Mouse (Mus musculus) urinary bladder, postnatal 10 days (tissue): ENCODE data around the gene Vps13d.
"Not testable (repeated sequence)": the region's sequence is repeated elsewhere in the genome, so short reads cannot be mapped to it uniquely, and the experiment has no call there.

Experiments
- DNase-seq: peaks from one replicate; pipeline ENCODE4 v3.0.0; 2022; ENCODE audit warnings: low spot score

Vps13d gene

DNA sequence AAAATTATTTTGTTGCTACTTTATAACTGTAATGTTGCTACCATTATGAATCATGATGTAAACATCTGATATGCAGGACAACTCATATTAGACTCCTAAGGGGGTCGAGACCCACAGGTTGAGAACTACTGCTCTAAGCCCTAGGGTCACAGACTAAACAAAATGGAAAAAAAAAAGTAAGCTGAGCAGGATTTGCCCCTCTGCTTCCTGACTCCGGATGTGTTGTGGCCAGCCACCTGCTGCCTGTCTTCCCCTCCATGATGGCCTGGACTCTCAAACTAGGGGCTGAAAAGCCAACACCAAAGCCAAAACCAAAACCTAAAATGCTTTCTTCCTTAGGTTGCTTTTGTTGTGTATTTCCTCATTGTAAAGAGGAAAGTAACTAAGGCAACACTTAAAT lies 16.3 kb upstream of the Vps13d start:
- DNase-seq = no peak

DNA sequence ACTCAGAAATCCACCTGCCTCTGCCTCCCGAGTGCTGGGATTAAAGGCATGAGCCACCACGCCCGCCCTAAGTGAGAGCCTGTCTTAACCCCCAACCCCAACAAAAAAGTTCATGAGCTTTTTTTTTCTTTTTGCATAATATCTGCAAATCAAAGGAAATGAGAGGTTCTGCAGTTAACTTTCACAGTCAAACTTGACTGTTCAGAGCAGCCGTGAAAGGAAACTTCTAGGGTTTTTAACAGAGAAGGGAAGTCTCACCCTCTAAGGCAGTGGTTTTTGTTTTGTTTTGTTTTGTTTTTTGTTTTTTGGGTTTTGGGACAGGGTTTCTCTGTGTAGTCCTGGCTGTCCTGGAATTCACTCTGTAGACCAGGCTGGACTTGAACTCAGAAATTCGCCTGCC lies 15.8 kb upstream of the Vps13d start:
- DNase-seq = no peak

DNA sequence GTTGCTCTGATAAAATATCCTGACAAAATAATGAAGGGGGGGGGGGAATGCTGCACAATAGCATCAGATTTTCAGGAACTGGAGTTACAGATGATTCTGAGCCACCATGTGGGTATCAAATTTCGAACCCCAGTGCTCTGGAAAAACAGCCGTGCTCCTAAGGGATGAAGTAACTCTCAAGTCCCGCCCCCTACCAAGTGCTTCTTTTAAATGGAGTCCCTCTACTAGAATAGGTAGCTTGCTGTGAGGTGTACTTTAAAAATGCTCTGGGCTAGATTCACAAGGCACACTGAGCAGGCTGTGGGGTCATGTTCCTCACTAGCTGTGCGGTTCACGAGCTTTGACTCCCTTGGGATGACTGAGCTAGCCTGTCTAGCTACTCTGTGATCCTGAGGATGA lies 14.9 kb upstream of the Vps13d start:
- no peak for DNase-seq

DNA sequence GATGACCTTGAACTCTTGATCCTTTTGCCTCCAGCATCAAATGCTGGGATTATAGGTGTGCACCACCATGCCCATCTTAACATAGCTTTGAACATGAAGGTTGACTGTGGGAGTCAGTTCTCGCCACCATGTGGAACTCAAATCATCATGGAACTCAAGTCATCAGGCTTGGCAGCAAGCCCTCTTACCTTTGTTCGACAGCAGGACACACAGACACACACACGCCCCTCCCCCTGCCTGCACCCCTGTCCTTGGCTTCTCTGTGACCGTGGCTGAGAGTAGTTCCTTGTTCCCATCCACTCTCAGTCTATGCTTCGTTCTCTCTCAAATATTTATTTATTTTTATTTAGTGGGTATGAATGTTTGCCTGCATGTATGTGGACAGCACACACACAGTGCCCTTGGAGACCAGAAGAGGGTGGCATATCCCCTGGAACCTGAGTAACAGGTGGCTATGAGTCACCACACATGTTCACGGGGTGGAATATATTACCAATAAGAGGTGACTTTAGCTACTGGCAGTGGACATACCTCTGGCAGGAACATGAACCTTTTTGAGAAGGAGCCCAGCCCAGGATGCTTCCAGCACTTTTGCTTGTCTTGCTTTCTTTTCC lies 14.4 kb upstream of the Vps13d start:
- DNase-seq = no peak

DNA sequence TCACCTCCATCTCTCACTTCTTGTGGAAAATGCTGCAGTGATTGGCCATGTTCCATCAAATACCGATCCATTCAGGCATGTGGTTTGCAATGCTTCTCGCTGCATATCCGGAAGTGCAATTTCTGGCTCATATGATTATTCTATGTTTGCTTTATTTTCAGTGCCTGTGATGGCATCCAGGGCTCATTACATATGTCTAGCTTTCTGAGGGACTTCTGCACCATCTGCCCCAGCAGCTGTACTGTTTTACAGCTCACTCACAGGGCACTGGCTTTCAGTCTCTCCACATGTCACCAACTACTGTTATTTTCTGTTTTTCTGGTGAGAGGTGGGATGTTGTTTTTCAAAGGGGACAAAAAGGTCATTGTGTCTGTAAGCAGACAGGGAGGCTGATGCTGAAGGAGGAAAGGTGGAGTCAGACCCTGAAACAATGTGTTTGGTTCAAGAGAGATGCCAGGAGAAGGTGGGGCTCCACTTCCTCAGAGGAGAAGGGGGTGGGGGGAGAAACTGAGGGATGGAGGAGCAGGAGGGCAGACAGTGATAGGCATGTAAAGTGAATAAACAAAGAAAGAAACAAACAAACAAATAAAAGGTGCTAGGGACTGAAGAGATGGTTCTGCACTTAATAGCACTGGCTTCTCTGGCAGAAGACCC lies 13.0 kb upstream of the Vps13d start:
- DNase-seq = no peak

DNA sequence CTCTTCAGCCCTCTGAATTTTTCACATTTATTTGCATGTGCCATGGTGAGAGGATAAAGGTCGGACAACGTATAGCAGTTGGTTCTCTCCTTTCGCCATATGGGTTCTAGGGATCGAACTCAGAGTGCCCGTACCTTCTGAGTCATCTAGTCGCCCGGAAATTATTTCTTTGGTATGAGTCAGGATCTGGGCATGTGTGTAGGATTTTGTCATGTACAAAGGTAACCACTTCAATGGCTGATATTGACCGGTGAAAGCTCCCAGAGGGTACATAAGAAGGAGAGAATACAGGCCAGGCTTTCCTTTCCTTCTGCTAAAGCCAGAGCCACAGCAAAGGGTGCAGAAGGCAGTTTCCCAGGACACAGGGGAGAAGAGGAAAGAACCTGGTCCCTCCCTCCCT lies 10.0 kb upstream of the Vps13d start:
- DNase-seq = no peak

DNA sequence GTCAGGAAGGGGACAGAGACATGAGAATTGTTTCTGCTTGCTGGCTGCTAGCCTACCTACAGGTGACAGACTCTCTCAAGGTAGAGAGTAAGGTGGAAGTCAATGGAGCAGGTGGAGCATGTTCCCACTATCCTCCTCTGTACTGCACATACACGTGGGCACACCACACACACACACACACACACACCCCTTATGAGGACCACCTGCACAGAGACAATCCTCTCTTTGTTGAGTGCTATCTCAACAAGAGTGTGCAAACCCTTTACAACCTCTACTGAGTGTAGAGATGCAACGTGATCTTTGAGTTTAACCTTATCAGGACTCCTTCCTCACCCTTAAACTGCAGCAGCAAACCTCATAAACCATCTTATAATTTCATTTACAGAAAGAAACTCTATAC lies 8.5 kb upstream of the Vps13d start:
- DNase-seq = no peak

DNA sequence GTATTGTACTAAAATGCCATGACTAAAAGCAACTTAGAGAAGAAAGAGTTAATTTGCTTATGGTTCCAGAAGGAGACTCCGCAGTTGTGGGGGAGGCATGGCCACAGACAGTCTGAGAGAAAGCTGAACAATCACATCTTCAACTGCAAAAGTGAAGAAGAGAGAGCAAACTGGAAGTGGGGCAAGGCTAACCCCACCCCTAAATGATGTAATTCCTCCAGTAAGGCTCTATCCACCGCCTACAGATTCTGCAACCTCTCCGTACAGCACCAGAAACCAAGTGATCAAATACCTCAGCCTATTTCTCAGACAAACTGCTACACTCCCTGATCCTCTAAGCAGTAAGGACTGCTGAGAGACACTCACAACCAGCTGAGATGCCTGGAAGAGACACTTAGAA lies 6.6 kb upstream of the Vps13d start:
- no peak for DNase-seq

DNA sequence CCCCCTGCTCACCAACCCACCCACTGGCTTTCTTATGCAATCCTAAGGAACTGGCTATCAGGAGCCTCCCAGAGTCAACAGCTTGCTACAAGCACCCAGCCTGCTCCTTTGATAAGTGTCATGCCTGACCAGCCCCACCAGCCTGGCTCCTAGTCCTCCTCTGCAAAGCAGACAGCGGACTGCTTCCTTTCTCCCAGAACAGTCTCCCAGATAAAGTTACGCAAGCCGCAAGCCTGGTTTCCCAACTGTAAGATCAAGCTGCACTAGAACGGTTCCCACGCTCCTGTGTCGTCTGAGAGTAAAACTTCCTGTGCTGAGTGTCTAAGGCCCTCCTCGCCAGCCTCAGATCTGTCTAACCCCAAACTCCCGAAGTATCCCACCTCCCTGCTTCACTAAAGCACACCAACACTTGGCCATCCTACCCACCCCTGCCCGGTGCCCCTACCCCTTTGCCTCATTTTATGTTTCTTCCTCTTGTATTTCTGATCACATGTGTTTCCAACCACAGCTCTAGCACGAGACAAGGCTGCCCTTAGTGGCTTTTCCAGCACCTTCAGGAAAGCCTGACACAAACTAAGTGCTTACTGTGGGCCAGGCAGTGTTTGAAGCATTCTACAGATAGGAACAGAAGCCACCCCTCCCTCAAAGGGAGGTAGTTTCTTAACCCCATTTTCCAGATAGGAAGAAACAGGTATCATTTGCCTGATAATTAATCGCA lies 5.3 kb upstream of the Vps13d start:
- no peak for DNase-seq

DNA sequence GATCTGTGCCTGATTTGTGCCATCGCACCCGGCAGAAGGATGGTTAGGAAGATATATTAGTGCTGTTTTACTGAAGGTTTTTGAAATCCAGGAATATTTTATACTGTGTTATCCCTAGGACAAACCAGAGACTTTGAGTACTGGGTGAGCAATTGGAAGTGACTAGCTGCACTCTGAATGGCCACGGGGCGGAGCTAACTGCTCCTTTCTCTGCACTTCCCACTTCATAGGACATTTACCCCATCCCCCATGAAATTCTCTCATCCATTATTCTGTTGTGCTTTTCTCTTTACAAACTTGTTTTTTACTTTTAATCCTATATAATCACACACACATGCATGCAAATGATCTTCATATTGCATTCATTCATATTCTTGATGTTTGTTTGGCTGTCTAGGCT lies 1.8 kb upstream of the Vps13d start:
- DNase-seq = no peak

DNA sequence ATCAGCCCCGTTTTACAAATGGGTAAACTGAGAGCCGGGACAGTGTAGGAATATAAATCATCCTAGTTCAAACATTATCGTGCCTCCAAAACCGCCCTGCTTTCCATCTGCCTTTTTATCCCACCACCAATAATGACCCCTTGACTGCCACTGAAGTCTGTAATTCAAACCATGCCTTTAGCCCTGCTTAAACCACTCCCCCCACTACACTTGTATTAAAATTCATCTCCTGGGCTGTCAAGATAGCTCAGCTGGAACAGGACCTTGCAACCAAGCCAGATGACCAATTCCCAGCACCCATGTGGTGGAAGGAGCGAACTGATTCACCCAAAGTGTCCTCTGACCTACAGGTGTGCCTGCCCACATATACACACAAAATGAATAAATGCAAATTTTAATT lies 367 bp upstream of the Vps13d start:
- DNase-seq = no peak

DNA sequence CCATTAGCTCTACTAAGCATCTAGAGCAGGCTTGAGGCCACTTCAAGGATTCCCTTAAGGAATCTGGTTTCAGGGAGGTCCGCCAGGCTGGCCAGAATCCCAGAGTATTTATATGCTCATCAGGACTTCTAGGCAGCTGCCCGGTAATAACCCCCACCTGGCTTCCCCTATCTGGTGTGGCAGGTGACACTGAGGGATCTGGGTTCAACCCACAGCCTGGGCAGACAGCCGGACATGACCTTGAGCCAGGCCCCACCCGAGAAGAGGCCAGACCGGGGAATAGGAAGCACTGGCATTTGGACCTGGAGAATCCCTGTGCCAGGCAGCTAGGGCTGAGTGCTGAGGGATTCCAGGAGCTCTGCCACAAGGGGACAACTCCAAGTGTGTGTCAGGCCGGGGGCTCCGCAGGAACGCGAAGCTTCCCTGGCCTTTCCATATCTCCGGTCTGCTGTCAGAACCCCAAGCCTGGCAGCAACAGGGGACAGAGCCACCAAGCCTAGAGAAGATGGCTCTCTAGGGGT lies 754 bp downstream of the Vps13d start:
- DNase-seq = no peak

DNA sequence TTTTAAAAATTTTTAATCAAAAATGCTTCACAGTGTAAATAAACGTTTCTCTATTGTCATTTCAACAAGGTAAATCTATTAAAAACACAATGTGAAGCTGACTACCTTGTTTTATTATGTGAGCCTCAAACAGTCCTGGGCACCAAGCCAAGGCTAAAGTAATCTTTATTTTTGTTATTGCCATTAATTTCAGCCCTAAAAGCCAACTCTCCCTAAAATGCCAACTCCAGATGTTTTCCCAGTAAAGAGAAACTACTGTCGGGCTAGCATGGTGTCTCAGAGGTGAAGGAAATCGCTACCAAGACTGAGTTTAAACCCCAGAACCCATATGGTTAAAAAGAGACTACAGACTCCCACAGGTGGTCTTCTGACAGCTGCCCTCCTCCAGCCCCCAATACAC lies 1.4 kb downstream of the Vps13d start:
- DNase-seq = no peak

DNA sequence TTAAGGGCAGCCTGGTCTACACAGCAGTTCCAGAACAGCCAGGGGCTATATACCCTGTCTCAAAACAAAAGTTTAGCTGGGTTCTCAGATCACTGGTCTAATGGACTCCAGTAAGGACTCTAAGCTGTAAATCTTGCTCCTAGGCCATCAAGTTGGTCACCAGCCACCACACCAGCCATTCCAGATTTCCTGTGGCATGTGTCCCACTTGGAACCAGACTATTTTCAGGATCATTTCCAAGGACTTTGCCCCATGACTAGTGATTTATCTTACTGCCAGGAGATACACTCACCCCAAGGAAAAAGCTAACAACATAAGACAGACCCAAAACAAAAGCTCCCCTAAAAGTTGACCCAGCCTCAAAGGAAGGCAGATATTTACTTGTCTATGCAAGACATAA lies 2.1 kb downstream of the Vps13d start:
- DNase-seq = no peak

DNA sequence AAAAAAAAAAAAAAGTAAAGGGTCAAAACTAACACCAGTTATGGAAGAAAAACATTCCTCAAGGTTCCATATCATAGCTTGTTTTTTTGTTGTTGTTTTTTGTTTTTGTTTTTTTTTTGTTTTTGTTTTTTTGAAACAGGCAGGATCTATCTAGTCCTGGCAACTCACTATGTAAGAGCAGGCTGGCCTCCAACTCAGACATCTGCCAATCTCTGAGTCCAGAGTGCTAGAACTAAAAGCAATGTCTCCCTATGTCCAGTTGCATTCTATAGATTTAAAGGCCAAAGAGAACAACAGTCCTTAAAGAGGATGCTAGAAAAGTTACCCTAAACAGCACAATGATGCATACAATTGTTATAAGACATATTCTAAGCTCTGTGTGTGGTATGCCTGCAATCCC lies 6.2 kb downstream of the Vps13d start:
- DNase-seq = no peak

DNA sequence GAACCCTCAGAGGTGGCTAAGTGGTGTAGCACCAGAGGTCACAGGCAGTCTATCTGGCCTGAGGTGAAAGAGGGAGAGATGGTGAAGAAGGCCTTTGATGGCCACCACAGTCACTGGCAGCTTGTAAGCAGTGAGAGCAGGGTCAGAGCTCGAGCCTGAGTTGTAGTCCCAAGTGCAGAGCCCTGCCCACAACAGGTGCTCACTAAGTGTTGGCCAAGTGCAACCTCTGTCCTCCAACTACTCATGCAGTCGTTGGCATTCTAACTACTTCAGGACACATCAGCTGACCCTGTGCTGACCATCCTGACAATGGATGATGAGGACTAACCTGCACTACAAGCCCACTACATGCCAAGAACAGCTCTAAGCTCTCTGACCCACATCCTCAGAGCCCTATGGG lies 7.2 kb downstream of the Vps13d start:
- DNase-seq = no peak

DNA sequence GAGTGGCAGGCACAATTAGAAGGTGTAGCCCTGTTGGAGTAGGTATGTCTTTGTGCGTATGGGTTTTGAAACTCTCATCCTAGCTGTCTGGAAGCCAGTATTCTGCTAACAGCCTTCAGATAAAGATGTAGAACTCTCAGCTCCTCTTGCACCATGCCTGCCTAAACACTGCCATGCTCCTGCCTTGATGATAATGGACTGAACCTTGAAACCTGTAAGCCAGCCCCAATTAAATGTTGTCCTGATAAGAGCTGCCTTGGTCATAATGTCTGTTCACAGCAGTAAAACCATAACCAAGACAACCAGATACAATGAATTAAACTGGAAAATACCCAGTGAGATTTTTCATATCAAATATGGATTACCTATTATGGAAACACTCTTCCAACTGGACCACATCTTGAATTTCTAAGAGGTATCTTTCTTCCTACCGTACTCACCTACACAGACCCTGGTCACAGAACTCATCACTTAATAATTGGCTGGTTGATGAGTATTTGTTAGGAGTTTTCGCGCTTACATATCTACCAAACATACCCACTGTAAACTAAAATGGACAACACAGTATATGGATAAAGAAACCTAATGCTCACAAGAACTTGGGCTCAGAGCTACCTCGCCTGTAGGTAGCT lies 15.8 kb downstream of the Vps13d start:
- DNase-seq = no peak

DNA sequence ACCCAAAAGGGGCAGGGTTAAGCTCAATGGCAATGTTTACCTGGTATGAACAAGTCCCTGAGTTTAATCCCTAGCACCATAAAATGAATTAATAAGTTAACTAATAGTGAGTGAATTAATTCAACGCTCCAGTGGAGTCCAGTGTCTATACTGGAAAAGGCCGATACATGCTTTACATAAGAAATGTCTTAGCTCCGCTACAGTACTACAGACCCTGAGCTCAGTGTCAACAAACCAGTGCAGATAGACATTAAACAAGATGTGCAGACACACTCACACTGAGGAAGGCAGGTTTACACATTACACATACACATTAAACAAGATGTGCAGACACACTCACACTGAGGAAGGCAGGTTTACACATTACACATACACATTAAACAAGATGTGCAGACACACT lies 29.3 kb downstream of the Vps13d start:
- DNase-seq = not testable (repeated sequence)

DNA sequence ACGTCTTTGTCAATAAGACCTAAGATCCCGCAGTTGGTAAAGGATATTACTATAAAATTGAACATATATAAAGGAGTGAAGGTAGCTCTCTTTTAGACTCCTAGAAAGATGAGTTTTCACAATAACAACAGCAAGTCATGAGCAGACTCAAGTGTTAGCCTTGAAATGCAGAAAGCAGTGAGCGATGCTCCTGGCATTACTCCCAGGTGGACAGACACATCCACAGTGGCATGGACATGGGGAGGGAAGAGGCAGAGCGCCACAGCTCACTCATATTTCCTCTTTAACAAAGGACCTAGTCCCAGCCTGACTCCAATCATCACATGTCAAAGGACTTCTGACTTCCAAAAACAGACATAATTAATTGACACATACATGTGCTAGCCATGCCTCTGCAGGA lies 30.7 kb downstream of the Vps13d start:
- no peak for DNase-seq

DNA sequence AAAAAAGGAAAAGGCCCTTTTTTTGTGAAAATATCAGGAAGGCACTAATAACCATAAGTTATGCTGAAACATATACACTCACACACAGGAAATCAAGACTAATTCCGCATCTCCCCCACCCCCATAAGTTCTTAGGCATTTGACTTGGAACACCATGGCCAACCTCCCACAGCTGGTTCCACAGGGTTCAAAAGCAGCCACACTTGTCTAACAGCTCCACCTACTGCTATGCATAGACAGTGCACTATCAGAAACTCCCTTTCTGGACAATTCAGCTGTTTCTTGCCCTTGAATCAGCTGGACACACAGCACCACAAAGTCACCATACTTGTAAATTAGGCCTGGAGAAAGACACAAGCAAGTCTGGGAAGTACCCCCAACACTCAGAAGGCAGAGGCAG lies 33.6 kb downstream of the Vps13d start:
- DNase-seq = no peak

DNA sequence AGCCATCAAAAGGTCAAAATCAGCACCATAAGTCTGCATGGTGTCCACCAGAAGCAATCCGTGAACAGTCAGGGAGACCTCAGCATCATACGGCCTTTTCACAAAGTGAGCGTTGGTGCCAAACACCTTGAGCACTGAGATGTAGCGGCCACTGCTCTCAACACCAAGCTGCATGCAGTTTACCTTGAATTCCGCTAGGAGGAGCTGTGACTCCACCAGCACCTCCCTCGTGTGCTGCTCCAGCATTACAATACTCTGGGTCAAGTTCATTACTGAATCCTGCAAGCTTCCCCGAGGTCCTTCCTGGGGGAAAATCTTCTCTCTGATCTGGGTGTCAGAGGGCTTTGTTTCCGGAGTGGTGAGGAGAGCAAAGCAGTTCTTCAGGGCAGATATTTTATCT lies 38.8 kb downstream of the Vps13d start:
- DNase-seq = no peak

DNA sequence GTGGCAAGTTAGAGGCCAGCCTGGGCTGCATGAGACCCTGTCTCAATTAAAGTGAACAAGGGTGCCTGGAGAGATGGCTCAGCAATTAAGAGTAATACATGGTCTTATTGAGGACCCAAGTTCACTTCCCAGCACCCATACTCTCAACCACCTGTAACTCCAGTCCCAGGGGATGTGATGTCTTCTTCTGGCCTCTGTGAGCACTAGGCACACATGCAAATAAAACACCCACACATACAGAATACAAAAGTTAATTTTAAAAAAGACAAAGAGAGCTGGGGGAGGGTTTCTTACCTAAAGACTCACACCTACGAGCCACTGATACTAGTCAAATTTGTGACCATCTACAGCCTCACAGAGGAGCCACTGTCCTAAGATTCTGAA lies 43.7 kb downstream of the Vps13d start:
- DNase-seq = no peak
